ENCODE assay signal across 20 mouse cellular contexts in genomic region chr19:33022839-33023428, GRCm38 (mm10).
"Had no signal": no experiment of that assay in that cellular context is flagged by ENCODE, and none has a peak within 500 bp of the region (broad histone marks: within the 10 kb centered on the region; RNA-seq: fewer than 3 reads in every experiment).

No protein-coding gene starts in this region.

- DNase-seq: liver, embryonic 13.5 days; liver, postnatal 0 days; retina, postnatal 1 day; right cerebral cortex, adult 18-20 months; right cerebral cortex, postnatal 25 days; right cerebral cortex, postnatal 4 days; spleen, adult 18-20 months; thymus, adult 18-20 months; thymus, postnatal 14 days; thymus, postnatal 36 days had no signal

- H3K9ac ChIP-seq: liver, embryonic 13.5 days; liver, embryonic 15.5 days; liver, postnatal 0 days; midbrain, embryonic 13.5 days; neural tube, embryonic 13.5 days; neural tube, embryonic 15.5 days had no signal

- H3K4me2 ChIP-seq: liver, embryonic 11.5 days; liver, embryonic 13.5 days; liver, embryonic 15.5 days; midbrain, embryonic 11.5 days; midbrain, embryonic 13.5 days; neural tube, embryonic 13.5 days; neural tube, embryonic 15.5 days had no signal

- H3K27ac ChIP-seq: liver, embryonic 13.5 days; liver, embryonic 15.5 days; macrophage; midbrain, embryonic 13.5 days; neural tube, embryonic 13.5 days; neural tube, embryonic 15.5 days had no signal

- H3K27me3 ChIP-seq: liver, embryonic 13.5 days; liver, embryonic 15.5 days; midbrain, embryonic 13.5 days; neural tube, embryonic 13.5 days; neural tube, embryonic 15.5 days had no signal

- H3K9me3 ChIP-seq: liver, embryonic 13.5 days; liver, embryonic 15.5 days; midbrain, embryonic 13.5 days; neural tube, embryonic 13.5 days; neural tube, embryonic 15.5 days had no signal

- H3K36me3 ChIP-seq: liver, embryonic 13.5 days; liver, embryonic 15.5 days; midbrain, embryonic 13.5 days; neural tube, embryonic 13.5 days; neural tube, embryonic 15.5 days had no signal

- H3K4me1 ChIP-seq: liver, embryonic 13.5 days; liver, embryonic 15.5 days; megakaryocyte, embryonic 14.5 days; midbrain, embryonic 13.5 days; neural tube, embryonic 13.5 days; neural tube, embryonic 15.5 days had no signal

- H3K4me3 ChIP-seq: liver, embryonic 13.5 days; liver, embryonic 15.5 days; megakaryocyte, embryonic 14.5 days; midbrain, embryonic 13.5 days; myocyte; neural tube, embryonic 13.5 days; neural tube, embryonic 15.5 days had no signal

- ATAC-seq: liver, postnatal 0 days; midbrain, embryonic 13.5 days; midbrain, embryonic 16.5 days had no signal
